Mouse (Mus musculus) liver, postnatal 0 days (tissue): ENCODE measurements around the gene Gm49366. TPM values are rescaled to one million over a fixed set of nuclear protein-coding genes. Genes with fewer than 3 reads are reported as not detected.
"Not testable (repeated sequence)": the region's sequence is repeated elsewhere in the genome, so short reads cannot be mapped to it uniquely, and the experiment has no call there.

Experiments
- ATAC-seq: fragments of 200-750 bp; cut with Nextera tagmentation; 2 replicates; pipeline ENCODE4 v1.8.0; 2017; ENCODE audit warnings: mild to moderate bottlenecking, moderate library complexity
- DNase-seq: peaks from one replicate; pipeline ENCODE4 v3.0.0-alpha.2; 2016
- H3K27ac ChIP-seq: fragments of 300-500 bp; sonication (generic); 2 replicates; pipeline ENCODE4 v1.5.1; 2014; ENCODE audit warnings: antibody characterized with exemption, moderate library complexity, mild to moderate bottlenecking, low read depth
- H3K27me3 ChIP-seq: fragments of 300-500 bp; sonication (generic); 2 replicates; pipeline ENCODE4 v1.6.1; 2014; ENCODE audit warnings: low read length, control low read depth, mixed read lengths; ENCODE audit not compliant: insufficient read depth
- H3K36me3 ChIP-seq: fragments of 300-500 bp; sonication (generic); replicated peaks from 2 replicates; pipeline ENCODE4 v1.6.1; 2014; ENCODE audit warnings: mild to moderate bottlenecking, control low read depth, low read length, moderate library complexity, mixed read lengths; ENCODE audit not compliant: insufficient read depth
- H3K4me1 ChIP-seq: fragments of 300-500 bp; sonication (generic); 2 replicates; pipeline ENCODE4 v1.6.1; 2014; ENCODE audit warnings: antibody characterized with exemption, mild to moderate bottlenecking, control low read depth; ENCODE audit not compliant: insufficient read depth
- H3K4me2 ChIP-seq: fragments of 300-500 bp; sonication (generic); 2 replicates; pipeline ENCODE4 v1.6.1; 2014; ENCODE audit warnings: low read depth, mild to moderate bottlenecking, low read length, moderate library complexity, mixed read lengths
- H3K4me3 ChIP-seq: fragments of 300-500 bp; sonication (generic); 2 replicates; pipeline ENCODE4 v1.5.1; 2014; ENCODE audit warnings: low read depth, low read length
- H3K9ac ChIP-seq: fragments of 300-500 bp; sonication (generic); replicated peaks from 2 replicates; pipeline ENCODE4 v1.6.1; 2014; ENCODE audit warnings: mild to moderate bottlenecking, moderate library complexity
- H3K9me3 ChIP-seq: fragments of 300-500 bp; sonication (generic); 2 replicates; pipeline ENCODE4 v1.6.1; 2016; ENCODE audit warnings: mild to moderate bottlenecking, control low read depth, low read length, mixed read lengths
- CTCF ChIP-seq: sonication (generic); IDR thresholded peaks from 2 replicates; pipeline ENCODE4 v1.5.1; 2016; ENCODE audit warnings: antibody characterized with exemption, low read depth
- EP300 ChIP-seq: IDR thresholded peaks from 2 replicates; pipeline ENCODE4 v1.6.1; 2016; ENCODE audit warnings: antibody characterized with exemption, low read depth, mild to moderate bottlenecking
- WGBS: fragments of 180-500 bp; shearing (Covaris S2); extraction: QIAGEN DNeasy Blood & Tissue Kit; methylation state at CpG from one replicate; pipeline ENCODE4 v1.1.7; 2014; ENCODE audit not compliant: insufficient replicate concordance; 5-methylcytosine and 5-hydroxymethylcytosine counted together
- polyA plus RNA-seq: library from polyadenylated mRNA; unstranded; fragments of >200 nt; fragmentation: Nextera tagmentation; extraction: Ambion mirVana; gene quantifications from 2 replicates; pipeline ENCODE4 v1.2.1, GENCODE M21; 2015

Gm49366 gene
- polyA plus RNA-seq, 1 experiment from 2014 or later: not detected

DNA sequence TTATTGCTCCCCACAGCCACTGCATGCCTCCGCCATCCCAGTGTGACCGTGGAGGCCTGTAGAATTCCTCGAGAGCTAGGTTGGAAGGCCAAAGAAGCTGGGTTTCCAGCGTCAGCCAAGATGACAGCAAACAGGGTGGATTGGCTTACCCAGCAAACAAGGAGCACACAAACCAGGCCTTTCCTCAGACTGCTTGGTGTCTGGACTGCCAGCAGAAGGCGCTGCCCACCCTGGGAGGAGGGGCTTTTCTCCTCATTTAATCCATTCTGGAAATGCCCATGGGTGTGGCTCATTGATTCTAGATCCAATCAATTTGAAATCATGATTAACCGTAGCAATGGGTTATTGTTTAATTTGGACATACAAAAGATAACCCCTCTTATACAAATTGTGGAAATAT, 25.6 kb upstream of the Gm49366 start:
- Histone ChIP-seq H3K4me3 (no peak overlapping the region), H3K4me1 (peaks cover 13% of the 10 kb centered on the region), H3K9ac (no peak overlapping the region), H3K27me3 (no peaks in the 10 kb centered on the region), H3K36me3 (no peaks in the 10 kb centered on the region), H3K9me3 (no peaks in the 10 kb centered on the region), H3K27ac (no peak overlapping the region), H3K4me2 (no peak overlapping the region)
- TF ChIP-seq CTCF (peak; percentile 41), EP300 (no peak)
- WGBS: 73% methylated on average over 6 of the region's 6 CpGs
- DNase-seq (no peak), ATAC-seq (no peak)

DNA sequence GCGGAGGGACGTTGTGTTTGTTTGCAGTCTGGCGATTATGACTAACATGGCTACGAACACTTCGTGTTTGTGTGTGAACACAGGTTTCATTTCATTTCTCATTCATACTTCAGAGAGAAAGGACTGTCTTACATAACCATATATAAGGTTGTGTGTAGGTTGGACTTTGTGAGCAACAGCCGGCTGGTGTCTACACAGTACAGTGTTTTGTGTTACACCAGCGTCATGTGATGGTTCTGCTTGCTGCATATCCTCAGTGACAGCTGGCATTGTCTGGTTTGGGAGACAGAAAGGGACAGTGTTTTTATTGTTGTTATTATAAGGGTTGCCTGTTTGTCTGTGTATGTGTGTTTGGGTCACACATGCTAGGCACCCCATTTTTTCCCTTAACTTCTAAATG, 25.0 kb upstream of the Gm49366 start:
- Histone ChIP-seq H3K4me2 (no peak overlapping the region), H3K36me3 (no peaks in the 10 kb centered on the region), H3K9me3 (no peaks in the 10 kb centered on the region), H3K4me3 (no peak overlapping the region), H3K27me3 (no peaks in the 10 kb centered on the region), H3K9ac (no peak overlapping the region), H3K4me1 (peaks cover 10% of the 10 kb centered on the region), H3K27ac (no peak overlapping the region)
- 73% methylated on average over 7 of the region's 7 CpGs for WGBS
- no peak for ATAC-seq
- no peak for TF ChIP-seq EP300
- no peak for TF ChIP-seq CTCF
- DNase-seq: no peak

DNA sequence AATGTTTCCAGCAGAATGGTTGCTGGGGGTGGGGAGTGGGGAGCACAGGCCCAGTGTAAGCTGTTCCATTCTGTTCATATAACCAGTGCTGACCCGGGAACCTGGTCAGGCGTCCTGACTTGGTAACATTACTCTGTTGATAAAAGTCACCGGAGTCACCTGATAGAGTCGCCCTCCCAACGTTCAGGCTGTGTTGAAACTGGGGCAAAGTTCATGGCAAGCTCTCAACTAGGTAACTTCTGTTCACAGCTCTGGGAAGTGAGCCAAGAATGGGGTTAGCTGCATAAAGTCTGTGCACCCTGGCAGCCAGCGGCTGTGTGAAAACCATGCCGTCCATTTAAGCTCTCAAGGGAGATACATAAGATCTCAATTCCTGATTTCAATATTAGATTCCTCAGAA, 18.2 kb upstream of the Gm49366 start:
- H3K9me3 ChIP-seq, H3K36me3 ChIP-seq, H3K9ac ChIP-seq, H3K4me3 ChIP-seq, H3K27me3 ChIP-seq, H3K4me1 ChIP-seq, H3K4me2 ChIP-seq: not testable (repeated sequence)
- 48% methylated on average over 7 of the region's 7 CpGs for WGBS
- peak; percentile 60; the same call in 1 of the 2 replicates for TF ChIP-seq EP300
- H3K27ac ChIP-seq: peak overlapping the region; percentile 41; the same call in 1 of the 2 replicates
- ATAC-seq (peak; percentile 91), DNase-seq (peak; percentile 84)

DNA sequence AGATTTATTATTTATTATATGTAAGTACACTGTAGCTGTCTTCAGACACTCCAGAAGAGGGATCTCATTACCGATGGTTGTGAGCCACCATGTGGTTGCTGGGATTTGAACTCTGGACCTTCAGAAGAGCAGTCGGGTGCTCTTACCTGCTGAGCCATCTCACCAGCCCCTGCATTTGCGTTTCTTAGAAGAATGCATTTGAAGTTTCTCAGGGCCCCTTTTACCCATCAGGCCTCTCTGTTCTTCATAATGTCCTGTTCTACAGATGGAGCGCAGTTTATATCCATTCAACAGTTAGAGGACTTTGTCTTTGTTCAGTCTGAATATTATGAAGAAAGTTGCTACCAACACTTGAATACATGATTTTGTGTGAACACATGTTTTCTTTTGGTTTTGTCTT, 16.5 kb upstream of the Gm49366 start:
- H3K27ac ChIP-seq, H3K9ac ChIP-seq, H3K27me3 ChIP-seq, H3K4me3 ChIP-seq, DNase-seq, ATAC-seq, H3K36me3 ChIP-seq, H3K4me1 ChIP-seq, H3K4me2 ChIP-seq, H3K9me3 ChIP-seq: not testable (repeated sequence)
- 78% methylated on average over 4 of the region's 4 CpGs for WGBS

DNA sequence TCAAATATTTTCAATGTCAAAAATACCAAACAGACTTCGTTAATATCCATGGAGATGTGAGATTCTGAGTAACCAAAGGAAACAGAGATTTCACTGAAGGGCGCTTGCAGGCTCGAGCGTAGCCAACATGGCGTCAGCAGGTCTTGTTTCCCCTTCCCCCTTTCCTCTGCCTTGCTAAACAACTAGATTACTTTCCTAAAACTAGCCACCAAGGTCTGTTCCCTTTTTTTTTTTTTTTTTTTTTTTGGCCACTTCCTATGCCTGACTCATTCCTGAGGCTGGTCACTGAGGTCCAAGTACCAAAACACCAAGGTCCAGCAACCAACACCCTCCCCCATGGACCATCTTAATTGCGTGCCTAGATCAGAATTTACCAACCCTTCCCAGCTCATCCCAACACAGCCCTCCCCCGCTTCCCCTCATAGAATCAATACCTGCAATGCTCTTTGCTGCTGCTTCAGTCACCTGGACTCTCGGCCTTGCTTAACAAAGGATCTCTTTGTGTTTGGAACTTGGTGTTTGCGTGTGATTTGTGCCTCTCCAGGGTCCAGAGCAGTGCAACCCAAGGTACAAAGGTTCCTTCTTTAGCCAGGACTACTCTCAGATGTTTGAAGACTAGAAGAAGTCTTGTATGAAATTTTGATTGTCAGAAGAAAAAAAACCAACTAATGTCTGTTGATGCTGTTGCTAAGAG, 15.5 kb upstream of the Gm49366 start:
- ATAC-seq: peak; percentile 58
- H3K9me3 ChIP-seq: no peaks in the 10 kb centered on the region
- H3K4me1 ChIP-seq: no peaks in the 10 kb centered on the region
- DNase-seq: peak; percentile 33
- TF ChIP-seq CTCF: no peak
- TF ChIP-seq EP300: peak; percentile 43; the same call in 1 of the 2 replicates
- H3K9ac ChIP-seq: no peak overlapping the region
- H3K4me3 ChIP-seq: no peak overlapping the region
- 56% methylated on average over 9 of the region's 9 CpGs for WGBS
- H3K27me3 ChIP-seq: no peaks in the 10 kb centered on the region
- no peak overlapping the region for H3K27ac ChIP-seq
- H3K36me3 ChIP-seq: no peaks in the 10 kb centered on the region
- no peak overlapping the region for H3K4me2 ChIP-seq

DNA sequence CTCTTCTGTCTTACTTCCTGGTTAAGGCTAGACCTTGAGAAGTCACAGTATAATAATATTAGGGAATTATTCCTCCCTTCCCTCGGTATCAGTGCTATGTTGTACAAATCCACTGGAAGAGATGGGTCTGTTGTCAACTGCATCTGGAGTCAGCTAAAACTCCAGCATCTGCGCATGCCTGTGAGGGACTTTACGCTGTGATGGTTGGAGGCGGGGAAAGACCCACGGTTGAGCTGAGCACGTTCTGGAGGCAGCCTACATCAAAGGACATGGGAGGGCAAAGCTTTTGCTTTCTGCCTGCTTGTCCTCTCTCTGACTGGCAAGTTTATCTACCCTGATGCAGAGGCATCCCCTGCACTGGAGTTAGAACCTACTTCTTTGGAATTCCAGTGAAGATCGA, 12.8 kb upstream of the Gm49366 start:
- TF ChIP-seq EP300 (no peak), CTCF (no peak)
- Histone ChIP-seq H3K9me3 (no peaks in the 10 kb centered on the region), H3K27me3 (no peaks in the 10 kb centered on the region), H3K9ac (no peak overlapping the region), H3K36me3 (no peaks in the 10 kb centered on the region), H3K4me3 (no peak overlapping the region), H3K27ac (no peak overlapping the region), H3K4me1 (no peaks in the 10 kb centered on the region), H3K4me2 (no peak overlapping the region)
- 75% methylated on average over 7 of the region's 7 CpGs for WGBS
- DNase-seq (no peak), ATAC-seq (no peak)

DNA sequence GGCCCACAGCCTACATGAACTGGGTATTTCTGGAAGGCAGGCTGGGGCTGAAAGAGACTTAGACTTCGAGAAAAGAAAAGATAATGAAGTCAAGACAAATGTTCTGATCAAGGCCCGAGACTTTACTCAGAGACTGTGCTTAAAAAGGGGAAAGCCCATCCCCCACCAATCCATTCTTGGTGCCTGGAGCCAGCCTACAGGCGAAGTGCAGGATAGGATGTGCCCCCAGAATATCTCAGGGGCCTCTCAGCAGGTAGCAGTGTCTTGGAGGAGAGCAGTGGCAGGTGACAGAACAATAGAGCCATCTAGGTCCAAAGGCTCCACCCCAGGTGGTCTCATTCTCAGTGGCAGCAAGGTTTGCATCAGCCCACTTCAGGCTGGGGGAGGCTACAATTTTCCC, 10.4 kb upstream of the Gm49366 start:
- not testable (repeated sequence) for H3K9ac ChIP-seq, H3K27me3 ChIP-seq, H3K27ac ChIP-seq, H3K4me3 ChIP-seq, H3K4me1 ChIP-seq, ATAC-seq, H3K36me3 ChIP-seq, H3K9me3 ChIP-seq, H3K4me2 ChIP-seq, DNase-seq
- WGBS: 71% methylated on average over 3 of the region's 3 CpGs

DNA sequence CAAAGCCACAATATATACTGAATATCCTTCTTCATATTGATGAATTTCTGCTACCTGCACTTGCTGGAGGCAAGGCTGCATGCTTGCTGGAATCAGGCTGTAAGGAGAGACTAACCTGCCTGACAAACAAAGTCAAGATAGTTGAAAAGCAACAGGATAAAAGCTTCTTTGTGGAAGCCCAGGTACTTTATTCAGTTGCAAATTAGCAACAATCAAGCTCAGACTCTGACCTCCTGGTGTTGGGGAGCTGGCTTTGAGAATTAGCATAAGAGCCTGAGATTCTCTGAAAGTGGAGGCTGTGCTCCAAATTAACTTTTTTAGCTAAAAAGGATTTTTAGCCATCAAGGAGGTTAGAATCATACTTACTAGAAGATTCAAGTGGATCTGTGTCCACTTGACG, 9.7 kb upstream of the Gm49366 start:
- not testable (repeated sequence) for H3K36me3 ChIP-seq, DNase-seq, H3K4me2 ChIP-seq, H3K9ac ChIP-seq, H3K27ac ChIP-seq, H3K9me3 ChIP-seq, H3K4me3 ChIP-seq, ATAC-seq, H3K27me3 ChIP-seq, H3K4me1 ChIP-seq
- WGBS: 95% methylated on average over 1 of the region's 1 CpGs
